Mouse (Mus musculus): ENCODE measurements around the gene Map4k2. TPM values are rescaled to one million over a fixed set of nuclear protein-coding genes. Genes with fewer than 3 reads are reported as not detected.
A peak's percentile ranks its signal among the peaks of the same experiment; 100 is the strongest.

Map4k2 gene
- total and polyA plus RNA-seq, 3 experiments: 55.5 to 119 (median 95.2) TPM

DNA sequence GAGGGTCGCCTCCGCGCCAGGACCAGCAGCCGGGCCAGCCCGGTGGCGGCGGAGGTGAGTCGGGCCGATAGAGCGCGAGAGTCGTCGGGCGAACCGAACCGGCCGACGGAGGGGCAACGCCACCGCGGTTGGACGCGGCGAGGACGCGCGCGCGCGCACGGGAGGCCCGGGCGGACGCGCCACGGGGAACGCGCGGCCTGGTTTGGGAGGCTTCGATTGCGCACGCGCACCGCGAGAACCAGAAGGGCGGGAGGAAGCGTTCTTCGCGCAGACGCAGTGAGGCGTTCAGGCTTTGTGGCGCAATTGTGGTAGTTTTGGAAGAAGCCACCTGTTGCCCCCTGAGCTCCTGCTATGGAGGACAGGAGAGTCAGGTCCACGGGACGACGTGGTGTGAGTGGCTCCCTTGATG, 23.4 kb downstream of the Map4k2 start:
- TF ChIP-seq MYC (IDR thresholded peaks at IDR 0.05; ENCODE audit: low read depth, low read length): no peak
- peak; percentile 51; the same call in 1 of the 2 replicates for TF ChIP-seq POLR2A (IDR thresholded peaks at IDR 0.05; ENCODE audit: low read depth, low read length)
- TF ChIP-seq KAT2A (IDR thresholded peaks at IDR 0.05; ENCODE audit: insufficient replicate concordance, low read length): no peak
- no peak for TF ChIP-seq ZMIZ1 (IDR thresholded peaks at IDR 0.05; ENCODE audit: low read depth, low read length)
- no peak for TF ChIP-seq BHLHE40 (IDR thresholded peaks at IDR 0.05; ENCODE audit: low read depth, low read length)
- no peak; the same call in 1 of the 2 replicates for TF ChIP-seq SIN3A (IDR thresholded peaks at IDR 0.05; ENCODE audit: low read length)
- TF ChIP-seq ZKSCAN1 (IDR thresholded peaks at IDR 0.05; ENCODE audit: borderline replicate concordance, low read depth, low read length): no peak
- TF ChIP-seq NRF1 (IDR thresholded peaks at IDR 0.05; ENCODE audit: low read depth, low read length): peak; percentile 99
- Histone ChIP-seq H3K27me3 (replicated peaks) (no peaks in the 10 kb centered on the region), H3K27ac (ENCODE audit: insufficient read depth, low read depth) (peak overlapping the region; percentile 96), H3K4me1 (ENCODE audit: control insufficient read depth in 1 of 2, insufficient read depth in 2 of 2) (peaks cover 5 to 69% of the 10 kb centered on the region in 2 experiments), H3K36me3 (replicated peaks in 1 of 2; ENCODE audit: control insufficient read depth in 1 of 2, insufficient read depth in 1 of 2, low read length in 1 of 2) (peaks cover 34 to 62% of the 10 kb centered on the region in 2 experiments), H3K4me3 (replicated peaks in 1 of 3; ENCODE audit: low read depth in 2 of 3, low read length in 2 of 3, poor library complexity in 1 of 3) (peak overlapping the region; percentile 76 to 98 (median 97)), H3K4me2 (ENCODE audit: insufficient read depth, low read depth, poor library complexity, severe bottlenecking) (peak overlapping the region; percentile 97), H3K9me3 (replicated peaks; ENCODE audit: low read length) (no peaks in the 10 kb centered on the region), H3K79me2 (replicated peaks; ENCODE audit: control insufficient read depth, extremely low read depth, insufficient read depth, poor library complexity, severe bottlenecking) (peaks cover 48% of the 10 kb centered on the region), H3K9ac (ENCODE audit: insufficient read depth, low read depth) (peak overlapping the region; percentile 98)
- dilution Hi-C loops (cut with MboI; ENCODE audit: extremely low pct_ligation_motif_present, extremely low pct_unique_long_range_greater_than_20kb, low sequenced_read_pairs) (no loop called here), in situ Hi-C loops (cut with MboI; ENCODE audit: low pct_ligation_motif_present, low pct_unique_long_range_greater_than_20kb, low sequenced_read_pairs) (no loop called here)
- peak; percentile 91 for DNase-seq (ENCODE audit: extremely low read depth)

DNA sequence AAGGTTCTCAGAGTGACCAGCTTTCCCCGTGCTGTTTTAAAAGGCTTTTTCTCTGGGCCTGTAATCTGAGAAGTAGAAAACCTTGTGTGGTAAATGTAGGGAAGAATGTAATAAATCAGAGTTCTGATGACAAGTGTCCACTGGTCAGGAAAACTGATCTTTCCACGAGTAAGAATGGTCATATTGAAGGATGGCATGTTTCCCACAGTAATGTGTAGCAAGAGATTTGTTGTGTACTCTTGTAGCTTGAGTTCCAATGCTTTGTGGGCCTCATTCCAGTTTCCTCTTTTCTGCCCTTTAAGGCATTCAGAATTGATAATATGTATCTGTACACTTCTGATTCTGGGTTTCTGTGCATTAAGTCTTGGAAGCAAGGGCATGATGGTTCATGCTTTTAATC, 23.9 kb downstream of the Map4k2 start:
- no peak for DNase-seq (ENCODE audit: extremely low read depth)
- Histone ChIP-seq H3K27me3 (replicated peaks) (no peaks in the 10 kb centered on the region), H3K4me1 (ENCODE audit: control insufficient read depth in 1 of 2, insufficient read depth in 2 of 2) (peaks cover 5 to 69% of the 10 kb centered on the region in 2 experiments), H3K9ac (ENCODE audit: insufficient read depth, low read depth) (peak overlapping the region; percentile 98), H3K4me2 (ENCODE audit: insufficient read depth, low read depth, poor library complexity, severe bottlenecking) (peak overlapping the region; percentile 97), H3K4me3 (replicated peaks in 1 of 3; ENCODE audit: low read depth in 2 of 3, low read length in 2 of 3, poor library complexity in 1 of 3) (peak overlapping the region; percentile 76 to 98 (median 97)), H3K79me2 (replicated peaks; ENCODE audit: control insufficient read depth, extremely low read depth, insufficient read depth, poor library complexity, severe bottlenecking) (peaks cover 53% of the 10 kb centered on the region), H3K27ac (ENCODE audit: insufficient read depth, low read depth) (no peak overlapping the region), H3K36me3 (replicated peaks in 1 of 2; ENCODE audit: control insufficient read depth in 1 of 2, insufficient read depth in 1 of 2, low read length in 1 of 2) (peaks cover 38 to 66% of the 10 kb centered on the region in 2 experiments), H3K9me3 (replicated peaks; ENCODE audit: low read length) (no peaks in the 10 kb centered on the region)
- in situ Hi-C loops (cut with MboI; ENCODE audit: low pct_ligation_motif_present, low pct_unique_long_range_greater_than_20kb, low sequenced_read_pairs) (no loop called here), dilution Hi-C loops (cut with MboI; ENCODE audit: extremely low pct_ligation_motif_present, extremely low pct_unique_long_range_greater_than_20kb, low sequenced_read_pairs) (no loop called here)
- no peak for TF ChIP-seq MAFK (IDR thresholded peaks at IDR 0.05; ENCODE audit: insufficient replicate concordance, low read length)
- no peak for TF ChIP-seq NRF1 (IDR thresholded peaks at IDR 0.05; ENCODE audit: low read depth, low read length)
- no peak for TF ChIP-seq JUND (conservative IDR thresholded peaks at IDR 0.05; ENCODE audit: low read depth, low read length)
- no peak for TF ChIP-seq BHLHE40 (IDR thresholded peaks at IDR 0.05; ENCODE audit: low read depth, low read length)

DNA sequence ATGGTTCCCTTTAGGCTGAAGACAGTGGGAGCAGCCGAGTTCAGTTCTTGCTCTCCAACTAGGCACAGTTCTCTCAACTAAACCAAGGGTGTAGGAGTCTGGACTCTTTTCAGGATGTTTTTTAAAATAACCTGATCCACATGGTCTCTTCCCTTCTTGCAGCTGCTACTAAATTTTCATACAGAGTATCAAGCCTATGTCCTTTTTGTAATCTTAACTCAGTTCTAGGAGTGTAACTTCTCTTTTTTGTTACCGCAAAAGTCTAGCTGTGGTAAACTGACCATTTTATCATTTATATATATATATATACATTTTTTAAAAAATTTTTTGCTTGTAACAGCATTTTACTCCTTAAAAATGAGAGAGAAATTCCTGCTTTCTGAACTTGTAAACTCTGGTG, 29.2 kb downstream of the Map4k2 start:
- Histone ChIP-seq H3K4me3 (replicated peaks in 1 of 3; ENCODE audit: low read depth in 2 of 3, low read length in 2 of 3, poor library complexity in 1 of 3) (no peak overlapping the region), H3K36me3 (replicated peaks in 1 of 2; ENCODE audit: control insufficient read depth in 1 of 2, insufficient read depth in 1 of 2, low read length in 1 of 2) (peaks cover 84 to 98% of the 10 kb centered on the region in 2 experiments), H3K4me1 (ENCODE audit: control insufficient read depth in 1 of 2, insufficient read depth in 2 of 2) (peaks cover 8 to 88% of the 10 kb centered on the region in 2 experiments), H3K4me2 (ENCODE audit: insufficient read depth, low read depth, poor library complexity, severe bottlenecking) (no peak overlapping the region), H3K27me3 (replicated peaks) (no peaks in the 10 kb centered on the region), H3K27ac (ENCODE audit: insufficient read depth, low read depth) (no peak overlapping the region), H3K9me3 (replicated peaks; ENCODE audit: low read length) (no peaks in the 10 kb centered on the region), H3K9ac (ENCODE audit: insufficient read depth, low read depth) (no peak overlapping the region), H3K79me2 (replicated peaks; ENCODE audit: control insufficient read depth, extremely low read depth, insufficient read depth, poor library complexity, severe bottlenecking) (peaks cover 62% of the 10 kb centered on the region)
- in situ Hi-C loops (cut with MboI; ENCODE audit: low pct_ligation_motif_present, low pct_unique_long_range_greater_than_20kb, low sequenced_read_pairs) (no loop called here), dilution Hi-C loops (cut with MboI; ENCODE audit: extremely low pct_ligation_motif_present, extremely low pct_unique_long_range_greater_than_20kb, low sequenced_read_pairs) (no loop called here)
- DNase-seq (ENCODE audit: extremely low read depth): no peak
- TF ChIP-seq RAD21 (IDR thresholded peaks at IDR 0.05; ENCODE audit: low read depth, low read length) (no peak), KAT2A (IDR thresholded peaks at IDR 0.05; ENCODE audit: insufficient replicate concordance, low read length) (no peak), SIN3A (IDR thresholded peaks at IDR 0.05; ENCODE audit: low read length) (no peak)
